Mouse (Mus musculus) liver, embryonic 11.5 days (tissue): ENCODE data around the gene Nipbl. TPM values are rescaled to one million over a fixed set of nuclear protein-coding genes. Genes with fewer than 3 reads are reported as not detected.

Experiments
- ATAC-seq: fragments of 200-750 bp; cut with Nextera tagmentation; replicated peaks from 2 replicates; pipeline ENCODE4 v1.8.0; 2017; ENCODE audit warnings: moderate number of reproducible peaks, mild to moderate bottlenecking, moderate TSS enrichment, moderate library complexity; ENCODE audit not compliant: low FRiP score
- DNase-seq: peaks from one replicate; pipeline ENCODE4 v3.0.0-alpha.2; 2017; ENCODE audit warnings: low spot score
- H3K27ac ChIP-seq: fragments of 300-500 bp; sonication (generic); 2 replicates; pipeline ENCODE4 v1.5.1; 2014; ENCODE audit warnings: mild to moderate bottlenecking, low read depth, low read length, control low read depth
- H3K27me3 ChIP-seq: fragments of 300-500 bp; sonication (generic); replicated peaks from 2 replicates; pipeline ENCODE4 v1.6.1; 2014; ENCODE audit warnings: low read length, mixed read lengths; ENCODE audit not compliant: control insufficient read depth, insufficient read depth
- H3K36me3 ChIP-seq: fragments of 300-500 bp; sonication (generic); 2 replicates; pipeline ENCODE4 v1.6.1; 2014; ENCODE audit warnings: mild to moderate bottlenecking, low read length, moderate library complexity, mixed read lengths; ENCODE audit not compliant: control insufficient read depth, insufficient read depth
- H3K4me1 ChIP-seq: fragments of 300-500 bp; sonication (generic); replicated peaks from 2 replicates; pipeline ENCODE4 v1.6.1; 2014; ENCODE audit warnings: low read length, mixed read lengths; ENCODE audit not compliant: control insufficient read depth, insufficient read depth
- H3K4me2 ChIP-seq: fragments of 300-500 bp; sonication (generic); 2 replicates; pipeline ENCODE4 v1.6.1; 2014; ENCODE audit warnings: mild to moderate bottlenecking, control low read depth, moderate library complexity
- H3K4me3 ChIP-seq: fragments of 300-500 bp; sonication (generic); 2 replicates; pipeline ENCODE4 v1.5.1; 2014; ENCODE audit warnings: low read depth, low read length, control low read depth
- H3K9ac ChIP-seq: fragments of 300-500 bp; sonication (generic); 2 replicates; pipeline ENCODE4 v1.6.1; 2014; ENCODE audit warnings: low read depth, low read length, control low read depth
- H3K9me3 ChIP-seq: fragments of 300-500 bp; sonication (generic); 2 replicates; pipeline ENCODE4 v1.6.1; 2016; ENCODE audit warnings: low read length, inconsistent platforms, mixed read lengths; ENCODE audit not compliant: control insufficient read depth
- WGBS: fragments of 180-500 bp; shearing (Covaris S2); extraction: QIAGEN DNeasy Blood & Tissue Kit; methylation state at CpG from one replicate; pipeline ENCODE4 v1.1.7; 2014; 5-methylcytosine and 5-hydroxymethylcytosine counted together
- polyA plus RNA-seq: library from polyadenylated mRNA; unstranded; fragments of >200 nt; fragmentation: Nextera tagmentation; extraction: Ambion mirVana; gene quantifications from 2 replicates; pipeline ENCODE4 v1.2.1, GENCODE M21; 2014

Nipbl gene
- polyA plus RNA-seq, 1 experiment from 2014 or later, result 16.8 TPM

DNA sequence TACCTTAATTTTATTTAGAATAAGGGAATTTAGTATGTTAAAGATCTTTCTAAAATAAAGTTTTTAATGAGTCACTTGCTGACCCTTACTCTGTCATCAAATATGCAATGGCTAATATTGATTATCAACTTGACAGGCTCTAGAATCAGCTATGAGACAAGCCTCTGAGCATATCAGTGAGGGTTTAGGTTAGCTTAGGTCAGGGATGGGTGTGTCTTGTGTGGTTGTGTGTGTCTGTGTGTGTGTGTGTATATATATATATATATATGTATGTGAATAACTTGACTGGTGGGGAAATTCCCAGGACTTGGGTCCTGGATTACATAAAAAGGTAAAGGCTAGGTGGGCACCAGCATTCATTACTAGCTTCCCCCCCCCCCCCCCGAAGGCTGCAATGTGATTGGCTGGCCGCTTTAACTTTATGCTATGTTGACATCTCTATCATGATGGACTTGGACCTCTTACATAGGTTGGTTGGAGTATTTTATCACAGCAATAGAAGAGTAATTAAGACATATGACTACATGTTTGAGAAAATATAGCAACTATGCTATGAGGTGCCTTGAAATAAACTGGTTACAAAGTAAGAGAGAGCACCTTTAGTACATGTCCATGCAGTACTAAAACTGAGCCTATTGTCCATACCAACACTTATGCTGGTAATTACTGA lies 97.0 kb downstream of the Nipbl start:
- no peak overlapping the region for H3K4me2 ChIP-seq
- no peaks in the 10 kb centered on the region for H3K9me3 ChIP-seq
- ATAC-seq (no peak), DNase-seq (no peak)
- peaks cover 7% of the 10 kb centered on the region for H3K36me3 ChIP-seq
- no peak overlapping the region for H3K4me3 ChIP-seq
- H3K9ac ChIP-seq, result no peak overlapping the region
- 89% methylated on average over 2 of the region's 2 CpGs for WGBS
- H3K27ac ChIP-seq, result no peak overlapping the region
- no peaks in the 10 kb centered on the region for H3K27me3 ChIP-seq
- H3K4me1 ChIP-seq, result no peaks in the 10 kb centered on the region

DNA sequence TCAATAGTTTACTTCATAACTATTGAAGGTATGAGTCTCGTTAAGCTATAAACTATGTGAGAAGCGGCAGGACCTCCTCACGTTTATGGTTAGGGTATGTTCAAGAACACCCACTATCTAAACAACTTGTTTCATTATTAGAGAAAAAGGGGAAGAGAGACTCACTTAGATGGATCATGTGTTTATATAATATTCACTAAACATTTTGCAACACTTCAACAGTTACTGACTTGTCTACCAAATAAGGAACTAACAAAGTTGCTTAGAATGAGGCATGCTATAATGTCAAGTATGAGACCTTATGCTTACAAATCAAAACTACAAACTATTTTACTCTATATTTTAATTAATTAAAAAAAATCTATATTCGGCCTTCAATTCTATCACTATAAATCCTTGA lies 103.7 kb downstream of the Nipbl start:
- no peaks in the 10 kb centered on the region for H3K9me3 ChIP-seq
- ATAC-seq, result no peak
- no peaks in the 10 kb centered on the region for H3K4me1 ChIP-seq
- H3K27me3 ChIP-seq, result no peaks in the 10 kb centered on the region
- H3K4me2 ChIP-seq, result no peak overlapping the region
- no peak overlapping the region for H3K9ac ChIP-seq
- no peak overlapping the region for H3K27ac ChIP-seq
- no peak for DNase-seq
- WGBS, result 93% methylated on average over 4 of the region's 4 CpGs
- H3K36me3 ChIP-seq, result peaks cover 10% of the 10 kb centered on the region
- H3K4me3 ChIP-seq, result no peak overlapping the region

DNA sequence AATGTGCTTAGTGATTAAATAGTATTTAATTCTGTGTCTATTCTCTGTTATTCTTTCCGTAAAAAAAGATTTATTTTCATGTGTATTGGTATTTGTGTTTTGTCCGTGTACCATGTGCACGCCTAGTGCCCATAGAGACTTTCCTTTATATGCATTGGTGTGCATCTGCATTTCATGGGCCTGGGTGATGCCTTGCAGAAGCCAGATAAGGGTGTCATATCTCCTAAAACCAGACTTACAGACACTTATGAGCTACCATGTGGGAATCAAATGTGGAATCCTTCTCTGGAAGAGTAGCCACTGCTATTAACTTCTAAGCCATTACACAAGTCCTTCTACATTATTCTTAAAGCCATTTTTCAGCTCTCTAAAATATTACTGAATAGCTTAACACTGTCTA lies 112.7 kb downstream of the Nipbl start:
- no peak for DNase-seq
- Histone ChIP-seq H3K4me3 (no peak overlapping the region), H3K9me3 (no peaks in the 10 kb centered on the region), H3K36me3 (peaks cover 10% of the 10 kb centered on the region), H3K27ac (no peak overlapping the region), H3K27me3 (no peaks in the 10 kb centered on the region), H3K4me2 (no peak overlapping the region), H3K4me1 (no peaks in the 10 kb centered on the region), H3K9ac (no peak overlapping the region)
- WGBS, result 80% methylated on average over 3 of the region's 3 CpGs
- peak; percentile 99 for ATAC-seq

GRCm38 (mm10) chr15:8325629-8326028 lies 118.6 kb downstream of the Nipbl start:
- H3K27ac ChIP-seq, result no peak overlapping the region
- DNase-seq (no peak), ATAC-seq (no peak)
- H3K9me3 ChIP-seq, result no peaks in the 10 kb centered on the region
- 84% methylated on average over 2 of the region's 2 CpGs for WGBS
- H3K4me2 ChIP-seq, result no peak overlapping the region
- no peak overlapping the region for H3K9ac ChIP-seq
- no peaks in the 10 kb centered on the region for H3K4me1 ChIP-seq
- no peaks in the 10 kb centered on the region for H3K27me3 ChIP-seq
- no peak overlapping the region for H3K4me3 ChIP-seq
- peaks cover 16% of the 10 kb centered on the region for H3K36me3 ChIP-seq

DNA sequence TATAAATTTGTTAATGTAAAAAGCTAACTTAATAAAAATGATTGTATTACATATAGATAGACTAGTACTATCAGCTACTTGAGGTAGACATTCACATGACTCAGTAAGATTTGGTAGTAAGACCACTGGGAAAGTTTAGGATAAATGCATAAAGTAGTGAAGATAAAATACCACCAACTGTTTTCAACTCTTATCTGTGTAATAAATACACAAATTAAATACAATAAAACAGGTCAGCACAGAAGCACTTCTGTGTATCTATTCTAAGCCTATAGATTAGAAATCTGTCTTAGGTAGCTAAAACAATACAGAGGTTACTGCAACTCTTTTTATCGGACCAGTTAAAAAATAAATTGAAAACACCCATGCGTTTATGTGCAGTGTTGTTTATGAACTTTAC lies 119.4 kb downstream of the Nipbl start:
- ATAC-seq (no peak), DNase-seq (no peak)
- Histone ChIP-seq H3K4me1 (no peaks in the 10 kb centered on the region), H3K9me3 (no peaks in the 10 kb centered on the region), H3K4me3 (no peak overlapping the region), H3K4me2 (no peak overlapping the region), H3K36me3 (peaks cover 16% of the 10 kb centered on the region), H3K27ac (no peak overlapping the region), H3K9ac (no peak overlapping the region), H3K27me3 (no peaks in the 10 kb centered on the region)
- 96% methylated on average over 2 of the region's 2 CpGs for WGBS

DNA sequence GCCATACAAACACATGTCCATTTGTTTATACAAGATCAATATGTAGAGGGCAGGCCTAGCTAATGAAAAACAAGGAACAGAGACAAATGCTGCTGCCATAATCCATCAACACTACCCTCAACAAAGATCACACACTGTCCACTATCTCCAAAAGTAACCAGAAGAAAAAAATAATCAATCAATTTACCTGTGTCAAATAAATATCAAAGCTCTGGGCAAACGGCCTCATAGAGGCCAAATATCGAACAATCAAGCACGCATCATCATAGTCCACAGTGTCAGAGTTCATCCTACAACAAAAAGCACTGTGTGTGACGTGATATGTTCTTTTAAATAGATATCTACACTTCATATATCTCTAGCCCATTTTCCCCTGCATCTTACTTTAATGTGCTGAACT lies 120.2 kb downstream of the Nipbl start:
- peaks cover 19% of the 10 kb centered on the region; the same call in 1 of the 2 replicates for H3K36me3 ChIP-seq
- DNase-seq (no peak), ATAC-seq (no peak)
- no peak overlapping the region for H3K4me2 ChIP-seq
- H3K4me1 ChIP-seq, result no peaks in the 10 kb centered on the region
- no peak overlapping the region for H3K4me3 ChIP-seq
- no peaks in the 10 kb centered on the region for H3K27me3 ChIP-seq
- H3K27ac ChIP-seq, result no peak overlapping the region
- H3K9ac ChIP-seq, result no peak overlapping the region
- WGBS, result 91% methylated on average over 4 of the region's 4 CpGs
- no peaks in the 10 kb centered on the region for H3K9me3 ChIP-seq

GRCm38 (mm10) chr15:8321491-8321890 lies 122.8 kb downstream of the Nipbl start:
- DNase-seq (no peak), ATAC-seq (no peak)
- 95% methylated on average over 5 of the region's 5 CpGs for WGBS
- Histone ChIP-seq H3K27me3 (no peaks in the 10 kb centered on the region), H3K9ac (no peak overlapping the region), H3K36me3 (peaks cover 17% of the 10 kb centered on the region; the same call in 1 of the 2 replicates), H3K4me1 (no peaks in the 10 kb centered on the region), H3K4me2 (no peak overlapping the region), H3K4me3 (no peak overlapping the region), H3K27ac (no peak overlapping the region), H3K9me3 (no peaks in the 10 kb centered on the region)

DNA sequence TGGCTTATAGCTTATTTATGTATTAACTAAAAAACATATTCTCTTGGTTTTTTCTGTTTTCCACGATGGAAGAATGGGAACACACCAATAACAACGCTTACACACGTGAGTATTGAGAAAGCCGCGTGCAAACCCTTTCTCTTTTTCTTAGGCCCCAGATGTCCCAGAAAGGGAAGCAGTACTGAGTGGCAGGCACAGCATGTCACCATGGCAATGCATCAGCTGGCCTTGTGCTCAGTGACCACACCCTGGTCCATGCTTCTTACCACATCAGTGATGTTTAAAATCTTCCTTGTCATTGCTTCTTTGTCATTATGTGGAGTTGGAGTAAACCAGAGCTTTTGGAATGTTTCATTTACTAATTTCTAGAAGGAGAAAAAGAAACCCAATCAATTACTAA lies 125.1 kb downstream of the Nipbl start:
- H3K27me3 ChIP-seq, result no peaks in the 10 kb centered on the region
- 93% methylated on average over 5 of the region's 5 CpGs for WGBS
- ATAC-seq (no peak), DNase-seq (no peak)
- H3K9ac ChIP-seq, result no peak overlapping the region
- H3K27ac ChIP-seq, result no peak overlapping the region
- no peak overlapping the region for H3K4me2 ChIP-seq
- peaks cover 17% of the 10 kb centered on the region; the same call in 1 of the 2 replicates for H3K36me3 ChIP-seq
- no peaks in the 10 kb centered on the region for H3K9me3 ChIP-seq
- H3K4me3 ChIP-seq, result no peak overlapping the region
- no peaks in the 10 kb centered on the region for H3K4me1 ChIP-seq

- Histone ChIP-seq H3K4me1 (no peaks in the 10 kb centered on the region), H3K27me3 (no peaks in the 10 kb centered on the region), H3K4me3 (no peak overlapping the region), H3K27ac (no peak overlapping the region), H3K4me2 (no peak overlapping the region), H3K36me3 (peaks cover 17% of the 10 kb centered on the region), H3K9ac (no peak overlapping the region), H3K9me3 (no peaks in the 10 kb centered on the region)
- no peak for ATAC-seq
- no peak for DNase-seq
- 84% methylated on average over 4 of the region's 4 CpGs for WGBS
Observed at GRCm38 (mm10) chr15:8317381-8317780, 126.9 kb downstream of the Nipbl start.
